Mouse (Mus musculus) macrophage (primary cell): ENCODE measurements around the gene Pgs1. TPM values are rescaled to one million over a fixed set of nuclear protein-coding genes. Genes with fewer than 3 reads are reported as not detected.
A peak's percentile ranks its signal among the peaks of the same experiment; 100 is the strongest.

Experiments used
- H3K27ac ChIP-seq: fragments of 350-480 bp; formaldehyde crosslinking; 2 replicates; pipeline ENCODE4 v1.9.0; 2021
- H3K36me3 ChIP-seq: fragments of 350-480 bp; formaldehyde crosslinking; 2 replicates; pipeline ENCODE4 v1.9.0; 2021; ENCODE audit errors: inconsistent target
- H3K4me3 ChIP-seq: fragments of 350-480 bp; formaldehyde crosslinking; 2 replicates; pipeline ENCODE4 v1.9.0; 2021; ENCODE audit errors: inconsistent target
- H3K79me2 ChIP-seq: fragments of 350-480 bp; formaldehyde crosslinking; 2 replicates; pipeline ENCODE4 v1.9.0; 2021; ENCODE audit errors: inconsistent target
- WGBS: methylation state at CpG from one replicate; pipeline ENCODE4 v1.1.7; 2026; ENCODE audit warnings: inconsistent platforms; ENCODE audit not compliant: missing documents; 5-methylcytosine and 5-hydroxymethylcytosine counted together
- polyA plus RNA-seq: library from polyadenylated mRNA; stranded (reverse); fragments of 250-400 nt; gene quantifications from 3 replicates; pipeline ENCODE4 v1.2.4, GENCODE M21; 2018; ENCODE audit warnings: inconsistent platforms
- total RNA-seq, 78 experiments: library from RNA; depleted of rRNA; stranded (reverse); fragments of 250-400 nt; gene quantifications; 1 replicate in 9 of 78; 2 replicates in 24 of 78; 3 replicates in 43 of 78; 4 replicates in 2 of 78; pipeline ENCODE4 v1.2.4; 2018; ENCODE audit warnings: inconsistent platforms in 56 of 78

Gene Pgs1
- total RNA-seq (2018; cell fraction: chromatin; rRNA removed) = 100 to 1,000 TPM; 115 to 839 (median 194) TPM
- 10 to 100 TPM; 18.3 to 57.3 (median 29.4) TPM for total RNA-seq (2018; cell fraction: cytosol; rRNA removed)
- 100 to 1,000 TPM in 16 of 26 experiments, 10 to 100 TPM in 10; 65.7 to 895 (median 111) TPM for total RNA-seq (2018; cell fraction: nucleus; rRNA removed)
- polyA plus RNA-seq = 12.0 to 40.0 TPM (median 28.0 TPM) in 3 replicates

DNA sequence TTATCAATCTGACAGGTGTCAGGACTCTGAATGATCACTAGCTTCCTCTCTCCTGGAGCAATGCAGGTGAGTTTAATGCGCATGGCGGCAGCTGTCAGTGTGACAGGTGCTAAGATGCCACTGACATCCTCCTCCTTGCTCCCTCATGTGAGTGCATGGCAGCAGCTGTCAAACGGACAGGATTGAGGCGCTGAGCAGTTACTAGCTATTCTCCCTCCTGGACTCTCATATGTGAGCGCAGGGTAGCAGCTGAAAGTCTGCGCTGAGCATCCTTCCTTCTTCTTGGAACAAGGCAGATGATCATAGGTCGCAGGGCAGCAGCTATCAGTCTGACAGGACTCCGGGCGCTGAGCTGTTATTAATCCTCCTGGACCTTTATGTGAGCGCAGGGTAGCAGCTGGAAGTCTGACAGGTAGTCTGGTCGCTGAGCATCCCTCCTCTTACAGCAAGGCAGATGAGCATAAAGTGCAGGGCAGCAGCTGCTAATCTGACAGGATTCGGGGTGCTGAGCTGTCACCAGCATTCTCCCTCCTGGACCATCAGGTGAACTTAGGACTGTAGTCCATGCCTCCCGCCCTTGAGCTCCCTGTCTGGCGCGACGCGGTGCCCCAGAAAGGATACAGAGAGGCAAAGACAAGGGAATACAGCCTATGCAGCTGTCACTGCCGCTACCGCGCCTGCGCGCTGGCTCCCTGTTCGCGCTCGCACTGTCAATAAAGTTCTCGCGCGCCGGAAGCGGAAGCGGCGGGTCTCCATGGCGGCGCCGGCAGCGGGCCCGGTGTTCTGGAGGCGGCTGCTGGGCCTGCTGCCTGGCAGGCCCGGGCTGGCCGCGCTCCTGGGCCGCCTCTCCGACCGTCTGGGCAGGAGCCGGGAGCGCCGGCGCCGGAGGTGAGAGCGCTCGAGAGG is at the start of gene Pgs1:
TSS of gene Pgs1 (plus strand) at position 167 of the 906 bp plus-strand sequence.
- peak within 1 kb of the TSS; percentile 49 for H3K4me3 ChIP-seq
- 8% methylated on average over 51 of the region's 51 CpGs for WGBS
- H3K36me3 ChIP-seq = no peaks in the 10 kb centered on the region
- peak within 1 kb of the TSS; percentile 84 for H3K27ac ChIP-seq
- H3K79me2 ChIP-seq = peaks cover 43% of the 10 kb centered on the region

DNA sequence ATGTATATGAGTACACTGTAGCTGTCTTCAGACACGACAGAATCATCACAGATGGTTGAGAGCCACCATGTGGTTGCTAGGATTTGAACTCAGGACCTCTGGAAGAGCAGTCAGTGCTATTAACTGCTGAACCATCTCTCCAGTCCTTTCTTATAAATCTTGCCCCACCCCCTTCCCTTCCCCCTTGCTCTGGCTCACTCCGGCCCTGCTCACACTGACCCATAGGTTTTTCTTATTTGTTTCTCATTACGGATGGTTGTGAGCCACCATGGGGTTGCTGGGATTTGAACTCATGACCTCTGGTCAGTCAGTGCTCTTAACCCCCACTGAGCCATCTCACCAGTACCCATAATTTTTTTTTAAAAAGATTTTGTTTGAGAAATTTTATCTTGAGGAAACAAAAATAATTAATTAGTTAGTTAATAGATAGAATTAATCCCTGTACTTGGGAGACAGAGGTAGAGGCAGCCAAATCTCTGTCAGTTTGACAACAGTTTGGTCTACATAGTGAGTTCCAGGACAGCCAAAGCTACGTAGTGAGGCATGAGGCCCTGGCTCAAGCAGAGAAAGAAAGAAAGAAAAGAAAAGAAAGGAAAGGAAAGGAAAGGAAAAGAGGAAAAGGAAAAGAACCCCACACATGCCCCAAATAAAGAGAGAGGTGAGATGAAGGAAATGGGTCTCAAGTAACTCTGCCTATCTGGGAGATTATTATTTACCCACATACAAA is 46.9 kb upstream of the Pgs1 start:
- Histone ChIP-seq H3K79me2 (no peaks in the 10 kb centered on the region), H3K36me3 (no peaks in the 10 kb centered on the region), H3K4me3 (no peak overlapping the region), H3K27ac (no peak overlapping the region)
- 87% methylated on average over 4 of the region's 4 CpGs for whole genome bisulfite sequencing

DNA sequence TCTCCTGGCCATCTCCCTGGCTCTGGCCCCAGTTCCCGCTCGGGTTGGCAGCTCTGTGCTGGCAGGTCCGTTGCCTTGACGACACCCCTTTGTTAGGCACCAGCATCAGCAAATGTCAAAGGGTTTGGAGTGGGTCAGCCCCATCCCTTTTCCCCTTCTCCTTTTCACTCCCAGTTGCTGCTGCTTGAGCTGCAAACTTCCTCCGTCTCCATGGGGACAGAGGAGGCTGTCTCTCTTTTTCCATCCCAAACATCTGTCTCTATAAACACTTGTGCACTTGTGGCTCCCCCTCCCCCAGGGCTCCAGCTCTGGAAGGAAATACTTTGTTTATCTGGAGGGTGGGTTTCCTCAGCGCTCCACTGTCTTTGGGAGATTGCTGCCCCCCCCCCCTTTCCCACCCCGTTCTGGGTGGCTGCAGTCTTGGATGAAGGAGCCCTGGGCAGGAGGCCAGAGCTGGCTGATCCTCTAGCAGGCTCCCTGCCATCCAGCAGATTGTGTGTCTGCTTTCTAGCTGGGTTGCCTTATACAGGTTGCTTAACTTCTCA is 46.3 kb upstream of the Pgs1 start:
- Histone ChIP-seq H3K79me2 (no peaks in the 10 kb centered on the region), H3K4me3 (no peak overlapping the region), H3K27ac (no peak overlapping the region), H3K36me3 (no peaks in the 10 kb centered on the region)
- WGBS = 31% methylated on average over 7 of the region's 7 CpGs

DNA sequence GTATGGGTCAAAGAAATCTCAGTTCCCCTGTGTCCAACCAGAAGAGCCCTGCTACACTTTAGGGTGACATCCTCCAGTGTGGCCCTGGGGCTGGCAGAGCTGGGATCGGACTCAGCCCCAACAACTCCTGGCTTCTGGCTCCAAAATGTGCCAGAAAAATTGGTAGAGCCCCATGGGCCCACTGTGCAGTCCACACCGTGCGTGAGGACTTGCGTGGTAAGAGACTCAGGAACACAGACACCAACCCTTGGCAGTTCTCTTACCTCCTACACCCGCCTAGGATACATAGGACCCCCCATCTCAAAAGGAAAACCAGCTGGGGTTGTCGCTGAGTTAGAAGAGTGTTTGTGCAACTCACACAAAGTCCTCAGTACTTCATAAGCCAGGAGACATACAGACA is 45.2 kb upstream of the Pgs1 start:
- Histone ChIP-seq H3K27ac (no peak overlapping the region), H3K79me2 (no peaks in the 10 kb centered on the region), H3K4me3 (no peak overlapping the region), H3K36me3 (no peaks in the 10 kb centered on the region)
- WGBS = 97% methylated on average over 6 of the region's 6 CpGs

DNA sequence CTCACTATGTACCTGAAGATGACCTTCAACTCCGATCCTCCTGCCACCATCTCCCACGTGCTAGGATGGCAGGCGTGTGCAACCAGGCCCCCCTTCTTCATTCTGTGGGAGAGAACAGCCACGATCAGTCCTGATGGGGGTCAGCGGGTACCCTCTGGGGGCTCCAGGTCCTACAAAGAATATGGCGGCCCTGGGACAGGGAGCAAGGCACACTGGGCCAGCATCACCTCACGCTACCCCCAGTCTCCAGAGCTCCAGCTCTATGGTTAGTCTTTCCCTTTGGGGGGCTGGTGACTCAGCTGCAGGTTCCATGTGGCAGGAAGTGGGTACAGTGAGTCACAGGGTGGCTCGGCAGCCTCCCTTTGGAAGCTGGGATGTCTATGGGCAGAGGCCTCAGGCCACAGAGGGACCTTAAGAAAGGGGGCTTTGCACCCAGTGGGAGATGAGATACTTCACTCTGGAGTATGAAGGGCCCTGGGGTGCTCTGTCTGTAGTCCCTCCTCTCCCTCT is 44.7 kb upstream of the Pgs1 start:
- H3K27ac ChIP-seq = no peak overlapping the region
- WGBS = 83% methylated on average over 8 of the region's 8 CpGs
- H3K36me3 ChIP-seq = no peaks in the 10 kb centered on the region
- H3K4me3 ChIP-seq = no peak overlapping the region
- H3K79me2 ChIP-seq = no peaks in the 10 kb centered on the region

DNA sequence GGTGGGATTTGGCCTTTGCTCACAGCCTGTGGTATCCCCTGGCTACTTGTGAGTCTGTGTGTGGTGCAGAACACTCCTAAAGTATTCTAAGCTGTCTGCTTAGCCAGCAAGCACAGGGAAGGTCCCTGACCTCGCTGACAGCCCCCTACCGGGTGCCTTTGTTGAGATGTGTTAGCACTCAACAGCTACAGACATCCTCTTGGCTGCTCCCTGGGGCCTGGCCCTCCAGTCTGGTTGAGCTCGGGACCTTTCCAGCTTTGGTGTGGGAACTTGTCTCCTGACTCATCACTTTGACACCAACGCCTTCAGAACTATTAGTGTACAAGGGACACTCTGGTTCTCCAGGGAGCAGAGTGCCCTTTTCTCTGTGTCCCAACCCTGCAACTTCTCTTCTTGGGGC is 44.2 kb upstream of the Pgs1 start:
- H3K4me3 ChIP-seq = no peak overlapping the region
- no peaks in the 10 kb centered on the region for H3K79me2 ChIP-seq
- no peaks in the 10 kb centered on the region for H3K36me3 ChIP-seq
- H3K27ac ChIP-seq = no peak overlapping the region
- WGBS = 79% methylated on average over 4 of the region's 4 CpGs

DNA sequence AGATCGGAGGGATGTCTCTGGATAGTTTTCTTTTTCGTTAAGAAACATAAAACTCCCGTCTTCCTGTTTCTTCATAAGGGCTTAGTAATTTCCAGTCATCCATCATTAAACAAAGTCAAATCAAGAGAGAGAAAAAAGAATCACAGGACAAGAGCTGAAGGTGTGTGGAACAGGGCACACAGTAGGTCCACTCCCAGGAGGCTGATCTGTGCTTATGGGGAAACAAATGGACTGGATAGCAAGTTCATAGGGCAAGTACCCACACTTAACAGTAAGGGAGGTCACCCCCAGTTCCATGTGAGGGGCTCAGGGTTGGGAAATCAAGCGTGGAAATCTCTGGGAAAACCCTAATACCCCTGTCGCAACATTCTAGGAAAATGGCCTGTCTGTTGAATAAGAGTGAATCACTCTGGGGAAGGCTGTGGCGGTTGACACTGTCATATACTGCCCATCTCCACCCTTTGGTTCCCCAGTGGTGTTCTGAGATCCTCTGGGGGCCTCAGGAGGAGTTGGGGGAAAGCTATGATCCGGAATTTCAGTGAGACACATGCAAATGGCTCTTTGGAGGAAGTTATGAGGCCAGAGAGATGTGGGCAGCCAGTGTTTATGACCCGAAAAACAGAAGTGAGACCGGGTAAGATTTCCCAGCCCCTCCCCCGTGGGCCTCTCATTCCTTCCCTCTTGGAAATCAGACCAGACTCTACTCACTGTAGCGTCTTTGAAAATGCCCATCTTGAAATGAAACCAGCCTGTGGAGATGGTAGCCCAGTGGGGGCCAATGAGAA is 39.7 kb upstream of the Pgs1 start:
- 29% methylated on average over 11 of the region's 11 CpGs for WGBS
- Histone ChIP-seq H3K36me3 (no peaks in the 10 kb centered on the region), H3K4me3 (no peak overlapping the region), H3K79me2 (no peaks in the 10 kb centered on the region), H3K27ac (peak overlapping the region; percentile 54)

DNA sequence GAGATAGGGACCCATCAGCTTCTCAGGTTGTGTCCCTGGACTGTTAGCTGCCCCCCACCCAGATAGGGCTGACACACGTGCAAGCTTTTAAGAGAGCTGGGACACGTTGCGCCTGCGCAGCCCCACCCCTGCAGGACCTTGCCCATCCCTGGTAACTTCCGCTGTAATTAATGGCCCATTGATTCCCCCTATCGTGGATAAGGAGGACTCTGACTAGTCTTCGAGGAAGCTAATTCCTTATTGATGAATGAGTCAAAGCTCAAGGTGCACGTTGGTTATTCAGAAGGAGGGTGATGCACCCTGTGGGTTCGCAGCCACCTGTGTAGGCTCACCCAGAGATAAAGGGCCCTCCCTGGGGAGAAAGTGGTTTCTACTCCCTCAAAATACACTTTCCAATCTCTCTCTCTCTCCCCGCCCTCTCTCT is 39.1 kb upstream of the Pgs1 start:
- no peaks in the 10 kb centered on the region for H3K36me3 ChIP-seq
- no peak overlapping the region for H3K4me3 ChIP-seq
- peak overlapping the region; percentile 54 for H3K27ac ChIP-seq
- no peaks in the 10 kb centered on the region for H3K79me2 ChIP-seq
- 41% methylated on average over 10 of the region's 10 CpGs for WGBS

DNA sequence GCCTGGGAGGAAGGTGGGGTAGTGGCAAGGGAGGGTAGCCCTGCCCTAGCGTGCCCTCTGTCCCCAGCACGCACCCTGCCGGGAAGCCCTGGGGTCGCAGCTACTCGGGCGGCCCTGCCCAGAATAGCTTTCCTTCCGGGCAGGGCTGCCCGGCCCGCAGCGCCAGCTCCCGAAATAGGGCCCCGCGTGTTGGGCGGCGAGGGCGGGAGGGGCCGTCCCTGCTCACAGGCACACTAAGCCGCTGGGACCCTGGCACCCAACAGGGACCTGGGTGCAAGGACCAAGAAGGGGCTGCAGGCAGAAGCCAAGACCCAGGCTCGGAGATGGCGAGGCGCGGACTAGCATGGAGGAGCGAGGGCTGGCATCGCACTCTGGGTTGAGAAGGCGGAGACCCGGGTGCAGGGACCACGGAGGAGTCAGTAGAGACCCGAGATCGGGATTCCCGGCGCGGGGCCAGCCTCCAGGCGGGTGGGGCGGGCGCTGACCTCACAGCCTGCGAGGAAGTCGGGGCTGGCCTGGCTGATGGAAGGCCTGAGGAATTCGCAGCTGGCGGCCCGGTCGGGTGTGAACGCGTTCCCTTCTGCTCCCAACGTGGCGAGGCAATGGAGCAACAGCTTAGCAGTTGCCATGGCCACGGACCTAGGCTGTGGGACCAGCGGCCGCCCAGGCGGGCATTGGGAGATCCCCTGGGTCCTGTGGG is 36.5 kb upstream of the Pgs1 start:
- no peaks in the 10 kb centered on the region for H3K79me2 ChIP-seq
- no peak overlapping the region for H3K4me3 ChIP-seq
- H3K27ac ChIP-seq = no peak overlapping the region
- H3K36me3 ChIP-seq = no peaks in the 10 kb centered on the region
- WGBS = 24% methylated on average over 44 of the region's 49 CpGs

DNA sequence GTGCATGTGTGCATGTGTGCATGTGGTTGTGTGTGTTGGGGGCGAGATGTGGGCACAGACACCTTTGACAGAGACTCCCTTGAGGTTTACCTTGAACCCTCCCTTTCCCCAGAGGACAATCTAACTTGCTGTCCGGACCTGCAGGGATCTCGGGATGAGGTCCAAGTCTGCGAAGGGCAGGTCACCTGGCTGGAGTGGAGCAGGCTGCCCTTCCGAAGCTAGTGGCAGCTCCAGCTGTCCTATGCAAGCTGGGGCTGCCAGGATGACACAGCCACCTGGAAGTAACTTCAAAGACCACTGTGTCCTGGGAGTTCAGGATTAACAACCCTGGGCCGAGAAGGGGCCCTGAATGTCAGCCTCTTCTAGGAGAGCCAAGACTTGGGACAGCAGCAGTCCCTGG is 34.7 kb upstream of the Pgs1 start:
- H3K27ac ChIP-seq = no peak overlapping the region
- no peak overlapping the region for H3K4me3 ChIP-seq
- WGBS = 95% methylated on average over 6 of the region's 6 CpGs
- H3K36me3 ChIP-seq = no peaks in the 10 kb centered on the region
- no peaks in the 10 kb centered on the region for H3K79me2 ChIP-seq

DNA sequence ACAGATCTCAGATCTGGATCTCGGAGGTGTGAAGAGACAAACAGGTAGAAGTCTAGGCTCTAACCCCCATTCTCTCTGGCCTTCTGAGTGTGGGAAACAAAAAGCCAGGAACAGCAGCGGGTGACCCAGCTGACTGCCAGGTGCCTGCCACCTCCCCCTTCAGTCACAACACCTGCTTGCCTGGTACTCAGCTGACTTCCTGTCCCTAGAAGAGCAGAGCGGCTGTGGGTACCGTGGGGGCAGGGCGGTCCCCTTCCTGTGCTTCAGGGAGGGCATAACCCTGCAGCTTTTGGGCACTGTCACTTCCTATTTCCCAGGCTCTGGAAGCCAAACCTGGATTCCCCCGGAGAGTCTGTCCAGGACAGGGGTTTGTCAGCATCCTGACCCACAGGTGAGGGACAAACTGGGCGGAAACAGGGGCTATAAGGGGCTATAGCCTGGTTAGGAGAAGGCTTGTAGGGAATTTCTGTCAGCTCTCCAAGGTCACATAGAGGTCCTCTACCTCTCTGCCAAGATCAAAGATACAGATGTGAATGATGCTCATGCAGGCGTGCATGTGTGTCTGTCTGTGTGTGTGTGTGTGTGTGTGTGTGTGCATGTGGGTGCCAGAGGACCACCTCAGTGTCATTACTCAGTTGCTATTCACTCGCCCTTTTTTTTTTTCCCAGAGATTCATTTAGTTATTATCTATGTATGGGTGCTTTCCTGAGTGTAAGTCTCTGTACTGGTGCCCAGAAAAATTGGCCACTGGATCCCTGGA is 33.7 kb upstream of the Pgs1 start:
- H3K36me3 ChIP-seq = no peaks in the 10 kb centered on the region
- 42% methylated on average over 8 of the region's 9 CpGs for WGBS
- no peak overlapping the region for H3K27ac ChIP-seq
- H3K79me2 ChIP-seq = no peaks in the 10 kb centered on the region
- no peak overlapping the region for H3K4me3 ChIP-seq

DNA sequence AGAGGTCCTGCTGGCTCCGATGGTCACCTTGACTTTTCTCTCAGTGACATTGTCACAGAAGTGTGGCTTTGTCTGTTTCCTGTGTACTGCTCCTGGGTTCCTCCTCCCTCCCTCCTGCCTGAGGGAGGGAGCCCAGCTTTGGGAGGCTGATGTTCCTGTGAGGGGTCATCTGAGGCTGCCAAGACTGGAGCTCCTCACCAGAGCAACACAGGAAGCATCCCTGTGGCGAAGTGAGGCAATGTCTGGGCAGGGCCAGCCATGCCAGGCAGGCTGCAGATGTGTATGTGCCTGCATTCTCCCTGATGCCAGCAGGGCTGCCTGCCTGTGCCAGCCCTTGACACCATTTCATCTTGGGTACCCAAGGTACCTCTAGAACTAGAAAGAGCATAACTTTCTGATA is 32.0 kb upstream of the Pgs1 start:
- WGBS = 25% methylated on average over 2 of the region's 2 CpGs
- no peak overlapping the region for H3K27ac ChIP-seq
- no peak overlapping the region for H3K4me3 ChIP-seq

DNA sequence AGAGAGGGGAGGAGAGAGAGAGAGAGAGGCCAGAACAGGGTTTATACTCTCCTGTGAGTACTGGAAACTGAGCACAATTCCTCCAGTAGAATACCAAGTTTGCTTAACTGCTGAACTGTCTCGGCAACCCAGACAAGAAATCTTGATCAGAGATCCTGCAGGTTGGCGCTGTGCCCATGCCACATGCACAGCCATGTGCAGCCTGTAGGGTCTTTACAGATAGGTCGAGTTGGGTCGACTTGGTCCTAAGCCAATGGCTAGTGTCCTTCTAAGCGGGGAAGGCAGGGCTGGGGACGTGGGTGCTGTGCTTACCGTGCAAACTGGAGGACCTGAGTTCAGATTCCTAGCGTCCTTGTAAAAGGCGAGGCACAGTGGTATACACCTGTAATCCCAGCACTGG is 31.3 kb upstream of the Pgs1 start:
- 75% methylated on average over 9 of the region's 9 CpGs for whole genome bisulfite sequencing
- H3K4me3 ChIP-seq = no peak overlapping the region
- H3K27ac ChIP-seq = no peak overlapping the region
- no peaks in the 10 kb centered on the region for H3K79me2 ChIP-seq
- no peaks in the 10 kb centered on the region for H3K36me3 ChIP-seq

More for the DNA sequence above, 32.0 kb upstream of the Pgs1 start:
- H3K36me3 ChIP-seq = no peaks in the 10 kb centered on the region
- no peaks in the 10 kb centered on the region for H3K79me2 ChIP-seq
